Mouse (Mus musculus) myocyte (in vitro differentiated cells): Measurements from ENCODE around the gene Nlrc3.

Experiments
- MAX ChIP-seq: IDR thresholded peaks from one replicate; pipeline ENCODE4 v1.6.1; 2011; ENCODE audit warnings: low read depth, mild to moderate bottlenecking, control low read depth
- POLR2A ChIP-seq: IDR thresholded peaks from one replicate; pipeline ENCODE4 v1.6.1; 2011; ENCODE audit warnings: low read depth, mild to moderate bottlenecking, control low read depth, moderate library complexity; ENCODE audit not compliant: insufficient read length

DNA sequence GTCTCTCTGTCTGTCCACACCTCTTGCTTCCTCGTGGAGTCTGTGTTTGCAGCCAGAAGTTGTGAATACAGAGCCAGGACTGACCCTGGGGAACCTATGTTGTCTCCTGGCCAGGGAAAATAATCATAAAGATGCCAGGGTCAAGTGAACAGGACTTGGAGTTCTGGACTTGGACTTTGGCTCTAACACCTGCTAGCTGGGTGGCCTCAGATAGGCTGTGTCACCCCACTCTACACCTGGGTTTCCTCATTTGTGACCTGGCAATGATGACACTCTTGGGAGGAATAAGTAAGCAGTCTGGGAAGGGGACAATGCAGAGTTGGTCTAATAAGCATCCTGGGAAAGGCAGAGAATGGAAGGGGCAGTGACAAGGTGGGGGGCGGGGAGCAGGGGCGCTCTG lies 10.9 kb downstream of the Nlrc3 start:
- TF ChIP-seq MAX (no peak), POLR2A (no peak)
